Mouse (Mus musculus) embryonic facial prominence, embryonic 14.5 days (tissue): ENCODE data around the gene Rbm20. TPM values are rescaled to one million over a fixed set of nuclear protein-coding genes. Genes with fewer than 3 reads are reported as not detected.

Experiments used
- ATAC-seq: fragments of 200-750 bp; cut with Nextera tagmentation; 2 replicates; pipeline ENCODE4 v1.8.0; 2017; ENCODE audit warnings: low read depth, moderate number of reproducible peaks, moderate TSS enrichment
- DNase-seq: peaks from one replicate; pipeline ENCODE4 v3.0.0-alpha.2; 2015; ENCODE audit warnings: low spot score
- H3K27ac ChIP-seq: fragments of 300-500 bp; sonication (generic); replicated peaks from 2 replicates; pipeline ENCODE4 v1.5.1; 2014; ENCODE audit warnings: low read depth, mild to moderate bottlenecking, low read length, moderate library complexity
- H3K27me3 ChIP-seq: fragments of 300-500 bp; sonication (generic); replicated peaks from 2 replicates; pipeline ENCODE4 v1.6.1; 2014; ENCODE audit warnings: low read length; ENCODE audit not compliant: control insufficient read depth, insufficient read depth
- H3K36me3 ChIP-seq: fragments of 300-500 bp; sonication (generic); 2 replicates; pipeline ENCODE4 v1.6.1; 2014; ENCODE audit warnings: low read length, mixed read lengths; ENCODE audit not compliant: control insufficient read depth, insufficient read depth
- H3K4me1 ChIP-seq: fragments of 300-500 bp; sonication (generic); 2 replicates; pipeline ENCODE4 v1.6.1; 2014; ENCODE audit warnings: antibody characterized with exemption, low read length; ENCODE audit not compliant: control insufficient read depth, insufficient read depth
- H3K4me2 ChIP-seq: fragments of 300-500 bp; sonication (generic); 2 replicates; pipeline ENCODE4 v1.6.1; 2014; ENCODE audit warnings: low read depth, mild to moderate bottlenecking, low read length, moderate library complexity, mixed read lengths
- H3K4me3 ChIP-seq: fragments of 300-500 bp; sonication (generic); 2 replicates; pipeline ENCODE4 v1.5.1; 2014; ENCODE audit warnings: low read depth, mild to moderate bottlenecking, low read length
- H3K9ac ChIP-seq: fragments of 300-500 bp; sonication (generic); 2 replicates; pipeline ENCODE4 v1.6.1; 2014; ENCODE audit warnings: low read depth, mild to moderate bottlenecking, low read length, moderate library complexity, mixed read lengths
- H3K9me3 ChIP-seq: fragments of 300-500 bp; sonication (generic); 2 replicates; pipeline ENCODE4 v1.6.1; 2016; ENCODE audit warnings: low read length; ENCODE audit not compliant: control insufficient read depth
- WGBS: fragments of 180-500 bp; shearing (Covaris S2); extraction: QIAGEN DNeasy Blood & Tissue Kit; methylation state at CpG from one replicate; pipeline ENCODE4 v1.1.7; 2014; 5-methylcytosine and 5-hydroxymethylcytosine counted together
- polyA plus RNA-seq: library from polyadenylated mRNA; unstranded; fragments of >200 nt; fragmentation: Nextera tagmentation; extraction: Ambion mirVana; gene quantifications from 2 replicates; pipeline ENCODE4 v1.2.1, GENCODE M21; 2014

Gene Rbm20
- polyA plus RNA-seq, 1 experiment from 2014 or later: 5.9 TPM

- H3K4me1 ChIP-seq: no peaks in the 10 kb centered on the region
- no peak overlapping the region for H3K4me2 ChIP-seq
- H3K9ac ChIP-seq: no peak overlapping the region
- no peak overlapping the region for H3K4me3 ChIP-seq
- DNase-seq (no peak), ATAC-seq (no peak)
- no peaks in the 10 kb centered on the region for H3K9me3 ChIP-seq
- H3K27ac ChIP-seq: no peak overlapping the region
- no peaks in the 10 kb centered on the region for H3K27me3 ChIP-seq
- H3K36me3 ChIP-seq: no peaks in the 10 kb centered on the region
- 90% methylated on average over 9 of the region's 9 CpGs for WGBS
Measured at GRCm38 (mm10) chr19:53664831-53665230, 12.3 kb upstream of the Rbm20 start.

GRCm38 (mm10) chr19:53665391-53665790 is 11.7 kb upstream of the Rbm20 start:
- WGBS: 86% methylated on average over 4 of the region's 4 CpGs
- ATAC-seq: no peak

GRCm38 (mm10) chr19:53666708-53667107 is 10.4 kb upstream of the Rbm20 start:
- Histone ChIP-seq H3K4me2 (no peak overlapping the region), H3K9ac (no peak overlapping the region), H3K9me3 (no peaks in the 10 kb centered on the region), H3K4me1 (peaks cover 11% of the 10 kb centered on the region), H3K27me3 (no peaks in the 10 kb centered on the region), H3K36me3 (no peaks in the 10 kb centered on the region), H3K27ac (no peak overlapping the region), H3K4me3 (no peak overlapping the region)
- 43% methylated on average over 8 of the region's 8 CpGs for WGBS
- ATAC-seq (no peak), DNase-seq (peak; percentile 45)

More at GRCm38 (mm10) chr19:53665391-53665790, 11.7 kb upstream of the Rbm20 start:
- H3K36me3 ChIP-seq: no peaks in the 10 kb centered on the region
- H3K27me3 ChIP-seq: no peaks in the 10 kb centered on the region
- H3K27ac ChIP-seq: no peak overlapping the region
- DNase-seq: no peak
- peaks cover 3% of the 10 kb centered on the region; the same call in 1 of the 2 replicates for H3K4me1 ChIP-seq
- no peaks in the 10 kb centered on the region for H3K9me3 ChIP-seq
- H3K9ac ChIP-seq: no peak overlapping the region
- H3K4me3 ChIP-seq: no peak overlapping the region
- H3K4me2 ChIP-seq: no peak overlapping the region

- WGBS: 88% methylated on average over 7 of the region's 7 CpGs
- ATAC-seq: no peak
- H3K9ac ChIP-seq: no peak overlapping the region
- H3K36me3 ChIP-seq: no peaks in the 10 kb centered on the region
- H3K27me3 ChIP-seq: peaks cover 8% of the 10 kb centered on the region
- no peak for DNase-seq
- H3K27ac ChIP-seq: no peak overlapping the region
- H3K9me3 ChIP-seq: no peaks in the 10 kb centered on the region
- H3K4me3 ChIP-seq: no peak overlapping the region
- peaks cover 11% of the 10 kb centered on the region for H3K4me1 ChIP-seq
- no peak overlapping the region for H3K4me2 ChIP-seq
Measured at GRCm38 (mm10) chr19:53668821-53669220, 8.3 kb upstream of the Rbm20 start.

GRCm38 (mm10) chr19:53670625-53671141 is 6.4 kb upstream of the Rbm20 start:
- Histone ChIP-seq H3K4me2 (no peak overlapping the region), H3K9me3 (no peaks in the 10 kb centered on the region), H3K4me3 (no peak overlapping the region), H3K9ac (no peak overlapping the region), H3K27me3 (peaks cover 26% of the 10 kb centered on the region), H3K4me1 (peaks cover 11% of the 10 kb centered on the region), H3K27ac (no peak overlapping the region), H3K36me3 (no peaks in the 10 kb centered on the region)
- ATAC-seq: peak; percentile 66
- 31% methylated on average over 12 of the region's 12 CpGs for WGBS
- peak; percentile 72 for DNase-seq

- WGBS: 60% methylated on average over 3 of the region's 3 CpGs
Measured at GRCm38 (mm10) chr19:53671432-53671831, 5.7 kb upstream of the Rbm20 start.

GRCm38 (mm10) chr19:53674131-53674925 is 2.8 kb upstream of the Rbm20 start:
- no peaks in the 10 kb centered on the region for H3K9me3 ChIP-seq
- H3K9ac ChIP-seq: no peak overlapping the region
- WGBS: 39% methylated on average over 9 of the region's 9 CpGs
- H3K4me1 ChIP-seq: peaks cover 11% of the 10 kb centered on the region
- no peak overlapping the region for H3K4me3 ChIP-seq
- H3K36me3 ChIP-seq: no peaks in the 10 kb centered on the region
- H3K4me2 ChIP-seq: no peak overlapping the region
- no peak for DNase-seq
- peaks cover 61% of the 10 kb centered on the region for H3K27me3 ChIP-seq
- ATAC-seq: no peak
- no peak overlapping the region for H3K27ac ChIP-seq

More at GRCm38 (mm10) chr19:53671432-53671831, 5.7 kb upstream of the Rbm20 start:
- peaks cover 34% of the 10 kb centered on the region for H3K27me3 ChIP-seq
- ATAC-seq: no peak
- no peaks in the 10 kb centered on the region for H3K36me3 ChIP-seq
- H3K9me3 ChIP-seq: no peaks in the 10 kb centered on the region
- H3K4me3 ChIP-seq: no peak overlapping the region
- no peak for DNase-seq
- H3K9ac ChIP-seq: no peak overlapping the region
- H3K4me1 ChIP-seq: peaks cover 11% of the 10 kb centered on the region
- no peak overlapping the region for H3K27ac ChIP-seq
- no peak overlapping the region for H3K4me2 ChIP-seq

- Histone ChIP-seq H3K27me3 (peaks cover 62% of the 10 kb centered on the region), H3K36me3 (no peaks in the 10 kb centered on the region), H3K4me1 (no peaks in the 10 kb centered on the region; the same call in 1 of the 2 replicates), H3K9ac (peak overlapping the region; percentile 64), H3K4me2 (peak overlapping the region; percentile 100), H3K9me3 (no peaks in the 10 kb centered on the region), H3K4me3 (peak overlapping the region; percentile 68), H3K27ac (no peak overlapping the region)
- no peak for DNase-seq
- 1% methylated on average over 18 of the region's 26 CpGs for WGBS
- ATAC-seq: peak; percentile 32; the same call in 1 of the 2 replicates
Measured at GRCm38 (mm10) chr19:53676228-53676627, 878 bp upstream of the Rbm20 start.
